Comparison of ENCODE assay signal across 8 mouse cellular contexts in genomic region chr14:21499011-21499581, GRCm38 (mm10). TPM values are rescaled to one million over a fixed set of nuclear protein-coding genes. Genes with fewer than 3 reads are reported as not detected.
DNase-seq lines count a peak whose midpoint lies in the region; ATAC-seq and TF ChIP-seq lines count a peak whose summit lies in the region.

No protein-coding gene starts in this region.

- peak in 1 of 2 experiments; percentile 29 for DNase-seq in heart, adult 2 months
- no peak for DNase-seq in heart, adult 18-20 months
- peak; percentile 85 for DNase-seq in cerebellum, adult 9-11 months
- DNase-seq in liver, embryonic 14.5 days (ENCODE audit: low read depth in 3 of 3, low spot score in 3 of 3): no peak
- DNase-seq in thymus, postnatal 10 days (ENCODE audit: low spot score in 2 of 2): peak; percentile 54 to 63

- peak overlapping the region; percentile 96 for H3K27ac ChIP-seq in heart, adult 2 months
- peak overlapping the region; percentile 98 for H3K27ac ChIP-seq in heart, embryonic 11.5 days (ENCODE audit: low read depth, low read length)
- H3K27ac ChIP-seq in kidney, embryonic 16.5 days (ENCODE audit: low read length): peak overlapping the region; percentile 90
- no peak overlapping the region for H3K27ac ChIP-seq in liver, embryonic 14.5 days
- H3K27ac ChIP-seq in neural tube, embryonic 13.5 days (replicated peaks): peak overlapping the region; percentile 99

- H3K27me3 ChIP-seq in heart, adult 2 months (ENCODE audit: control insufficient read depth, insufficient read depth, low read length): no peaks in the 10 kb centered on the region
- no peaks in the 10 kb centered on the region for H3K27me3 ChIP-seq in heart, embryonic 11.5 days (ENCODE audit: control insufficient read depth, insufficient read depth, low read length)
- no peaks in the 10 kb centered on the region for H3K27me3 ChIP-seq in kidney, embryonic 16.5 days (ENCODE audit: insufficient read depth, low read length)
- peaks cover 4% of the 10 kb centered on the region for H3K27me3 ChIP-seq in liver, embryonic 14.5 days (ENCODE audit: control insufficient read depth, insufficient read depth, low read length)
- H3K27me3 ChIP-seq in neural tube, embryonic 13.5 days: no peaks in the 10 kb centered on the region

- peak overlapping the region; percentile 92 for H3K9ac ChIP-seq in heart, adult 2 months (ENCODE audit: low read depth, low read length)
- H3K9ac ChIP-seq in heart, embryonic 11.5 days (ENCODE audit: low read depth, low read length): peak overlapping the region; percentile 91
- H3K9ac ChIP-seq in kidney, embryonic 16.5 days (replicated peaks; ENCODE audit: low read length): peak overlapping the region; percentile 79
- peak overlapping the region; percentile 82 for H3K9ac ChIP-seq in liver, embryonic 14.5 days (replicated peaks)
- peak overlapping the region; percentile 98 for H3K9ac ChIP-seq in neural tube, embryonic 13.5 days

- no peaks in the 10 kb centered on the region; the same call in 1 of the 2 replicates for H3K36me3 ChIP-seq in heart, adult 2 months (ENCODE audit: control insufficient read depth, insufficient read depth, low read length)
- no peaks in the 10 kb centered on the region for H3K36me3 ChIP-seq in heart, embryonic 11.5 days (ENCODE audit: control insufficient read depth, insufficient read depth, low read length)
- no peaks in the 10 kb centered on the region for H3K36me3 ChIP-seq in kidney, embryonic 16.5 days (ENCODE audit: insufficient read depth, low read length)
- H3K36me3 ChIP-seq in liver, embryonic 14.5 days (replicated peaks; ENCODE audit: control insufficient read depth, insufficient read depth, low read depth): no peaks in the 10 kb centered on the region
- no peaks in the 10 kb centered on the region for H3K36me3 ChIP-seq in neural tube, embryonic 13.5 days

- H3K4me3 ChIP-seq in heart, adult 2 months: peak overlapping the region; percentile 70
- peak overlapping the region; percentile 85 for H3K4me3 ChIP-seq in heart, embryonic 11.5 days (ENCODE audit: low read depth, low read length)
- H3K4me3 ChIP-seq in kidney, embryonic 16.5 days (ENCODE audit: low read length): peak overlapping the region; percentile 70
- H3K4me3 ChIP-seq in liver, embryonic 14.5 days (ENCODE audit: insufficient read depth in 1 of 2, low read depth in 2 of 2, low read length in 2 of 2): peak overlapping the region; percentile 54 to 96
- peak overlapping the region; percentile 86 for H3K4me3 ChIP-seq in neural tube, embryonic 13.5 days

- TF ChIP-seq POLR2A in heart, adult 2 months (IDR thresholded peaks at IDR 0.05; ENCODE audit: insufficient read depth, low read depth, low read length): no peak

- peaks cover 6% of the 10 kb centered on the region for H3K4me1 ChIP-seq in heart, adult 2 months (ENCODE audit: control insufficient read depth, insufficient read depth, low read length)
- peaks cover 27% of the 10 kb centered on the region for H3K4me1 ChIP-seq in heart, embryonic 11.5 days (ENCODE audit: control insufficient read depth, insufficient read depth, low read length)
- H3K4me1 ChIP-seq in kidney, embryonic 16.5 days (ENCODE audit: insufficient read depth, low read length): peaks cover 21% of the 10 kb centered on the region
- H3K4me1 ChIP-seq in liver, embryonic 14.5 days (replicated peaks; ENCODE audit: control insufficient read depth in 2 of 2, insufficient read depth in 2 of 2, low read length in 1 of 2): peaks cover 5 to 18% of the 10 kb centered on the region in 2 experiments
- H3K4me1 ChIP-seq in neural tube, embryonic 13.5 days (replicated peaks): peaks cover 36% of the 10 kb centered on the region

- 3% methylated on average over 32 of the region's 33 CpGs for WGBS in heart, adult 2 months
- WGBS in heart, embryonic 11.5 days (ENCODE audit: insufficient replicate concordance): under 1% methylated on average over 33 of the region's 33 CpGs
- WGBS in kidney, embryonic 16.5 days: 0% methylated on average over 33 of the region's 33 CpGs
- under 1% methylated on average over 33 of the region's 33 CpGs for WGBS in liver, embryonic 14.5 days (ENCODE audit: insufficient replicate concordance)
- whole genome bisulfite sequencing in neural tube, embryonic 13.5 days: under 1% methylated on average over 30 of the region's 33 CpGs

- TF ChIP-seq EP300 in heart, adult 2 months (IDR thresholded peaks at IDR 0.05; ENCODE audit: insufficient read depth, low read depth, low read length): no peak
- TF ChIP-seq EP300 in liver, embryonic 14.5 days (IDR thresholded peaks at IDR 0.05; ENCODE audit: low read depth): no peak

- no peaks in the 10 kb centered on the region for H3K9me3 ChIP-seq in heart, embryonic 11.5 days (replicated peaks; ENCODE audit: control insufficient read depth, low read length)
- no peaks in the 10 kb centered on the region for H3K9me3 ChIP-seq in kidney, embryonic 16.5 days (ENCODE audit: low read length)
- H3K9me3 ChIP-seq in liver, embryonic 14.5 days (ENCODE audit: control insufficient read depth, low read length): no peaks in the 10 kb centered on the region
- H3K9me3 ChIP-seq in neural tube, embryonic 13.5 days: no peaks in the 10 kb centered on the region

- no peak for TF ChIP-seq CTCF in heart, adult 2 months (IDR thresholded peaks at IDR 0.05)
- TF ChIP-seq CTCF in liver, embryonic 14.5 days (IDR thresholded peaks at IDR 0.05; ENCODE audit: low read depth): no peak

- peaks cover 7% of the 10 kb centered on the region for H3K79me2 ChIP-seq in heart, adult 2 months (replicated peaks; ENCODE audit: control insufficient read depth, insufficient read depth, low read length)

- intact Hi-C loops in heart, adult 2 months (cut with DNase I): no loop called here

- ATAC-seq in heart, embryonic 11.5 days (replicated peaks; ENCODE audit: insufficient number of reproducible peaks, low FRiP score, low TSS enrichment): no peak
- ATAC-seq in kidney, embryonic 16.5 days (ENCODE audit: low FRiP score, low TSS enrichment): no peak
- no peak for ATAC-seq in liver, embryonic 14.5 days (ENCODE audit: insufficient read depth)
- ATAC-seq in neural tube, embryonic 13.5 days (ENCODE audit: low read depth): 0 out of 2 replicates have a peak, but pooled peaks have one; percentile 0

- H3K4me2 ChIP-seq in heart, embryonic 11.5 days: peak overlapping the region; percentile 87
- H3K4me2 ChIP-seq in kidney, embryonic 16.5 days (replicated peaks; ENCODE audit: low read depth, low read length): peak overlapping the region; percentile 87
- H3K4me2 ChIP-seq in liver, embryonic 14.5 days (ENCODE audit: low read depth): peak overlapping the region; percentile 100
- peak overlapping the region; percentile 73 for H3K4me2 ChIP-seq in neural tube, embryonic 13.5 days

RNA-seq across cellular contexts. Expression of gene Kat6b, which starts 17.9 kb away (rescaled TPM):
- 10 to 100 TPM; 26.6 to 27.9 TPM for total RNA-seq in heart, adult 2 months (2021)
- 9.0 and 12.7 TPM in 2 replicates for polyA plus RNA-seq in heart, adult 2 months (2012; rRNA removed)
- total RNA-seq in heart, adult 18-20 months (2021): 10 to 100 TPM; 18.8 to 27.6 TPM
- polyA plus RNA-seq in heart, embryonic 11.5 days (2014; fragmentation: Nextera tagmentation; extraction: Ambion mirVana): 11.9 and 14.9 TPM in 2 replicates
- polyA plus RNA-seq in kidney, embryonic 16.5 days (2015; fragmentation: Nextera tagmentation; extraction: Ambion mirVana): 12.0 and 15.7 TPM in 2 replicates
- 1.3 and 1.4 TPM in 2 replicates for polyA plus RNA-seq in liver, embryonic 14.5 days (2012; rRNA removed)
- polyA plus RNA-seq in liver, embryonic 14.5 days (2014; fragmentation: Nextera tagmentation; extraction: Ambion mirVana): 0.93 and 1.4 TPM in 2 replicates
- polyA plus RNA-seq in neural tube, embryonic 13.5 days (2015; fragmentation: Nextera tagmentation; extraction: Ambion mirVana): 19.1 and 19.6 TPM in 2 replicates

Comparison
In these comparisons a context has a peak if more than half of its experiments do, and no peak if none do; other contexts are left out.
1. DNase-seq: peak in cerebellum, adult 9-11 months (single experiment) and thymus, postnatal 10 days (2 of 2); none in heart, adult 18-20 months (0 of 2) and liver, embryonic 14.5 days (0 of 3).
2. Peak in every context shown above with its lines, with median percentiles within 50 percentile points of each other: H3K4me3 ChIP-seq, H3K9ac ChIP-seq and H3K4me2 ChIP-seq.